Mouse (Mus musculus): ENCODE results near the gene Slc16a2. TPM values are rescaled to one million over a fixed set of nuclear protein-coding genes. Genes with fewer than 3 reads are reported as not detected.
A peak's percentile ranks its signal among the peaks of the same experiment; 100 is the strongest.

The Slc16a2 gene
- total RNA-seq, 2 experiments from 2014 or later = 57.3 to 60.0 TPM

DNA sequence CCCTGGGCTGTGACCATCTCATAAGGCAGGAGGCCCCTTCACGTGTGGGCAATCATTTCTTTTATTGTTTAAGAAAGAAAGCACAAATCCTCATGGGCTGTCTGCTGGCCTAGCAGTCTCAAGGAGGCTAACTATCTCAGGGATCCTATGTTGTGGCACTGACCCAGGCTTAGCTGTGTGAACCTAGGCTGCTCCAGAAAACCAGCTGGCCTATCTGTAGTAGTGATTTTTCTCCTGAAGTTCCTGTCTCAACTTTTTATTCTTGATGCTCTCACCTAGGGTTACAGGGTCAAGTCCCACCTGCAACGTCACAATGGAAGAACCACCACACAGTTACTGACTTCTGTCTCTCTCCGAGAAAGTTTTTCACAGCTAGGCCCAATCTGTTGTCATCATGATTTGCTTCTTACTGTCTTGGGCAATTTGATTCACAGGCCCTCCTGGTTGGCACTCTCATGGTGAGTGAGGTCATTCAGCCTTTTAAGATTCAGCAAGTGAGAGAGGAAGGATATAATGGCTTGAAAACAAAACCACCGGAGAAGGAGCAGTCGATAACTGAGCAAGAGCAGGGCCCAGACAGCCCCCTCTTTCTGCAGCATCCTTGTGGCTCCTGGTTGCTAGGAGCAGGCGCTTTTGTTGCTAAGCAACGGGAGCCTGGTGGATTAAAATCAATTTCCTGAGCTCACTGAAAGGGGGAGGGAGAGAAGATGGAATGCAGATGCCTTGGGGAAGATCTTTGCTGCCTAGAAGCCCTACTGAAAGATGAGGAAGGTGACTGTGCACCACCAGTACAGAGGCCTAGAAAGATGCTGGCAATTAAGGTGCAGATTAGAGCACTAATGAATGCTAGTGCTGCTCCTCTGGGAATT is 77.4 kb downstream of the Slc16a2 start:
- peak; percentile 71 to 85 for DNase-seq (ENCODE audit: low spot score in 2 of 2)
- intact Hi-C loops (cut with DNase I) = loop anchor here (5.0 kb wide), 1 partner anchor 47 kb away; no protein-coding TSS in a partner anchor

GRCm38 (mm10) chrX:103742057-103742315 is 79.8 kb downstream of the Slc16a2 start:
- no peak for DNase-seq (ENCODE audit: low spot score in 2 of 2)
- intact Hi-C loops (cut with DNase I) = loop anchor here (5.0 kb wide), 1 partner anchor 45 kb away; no protein-coding TSS in a partner anchor

GRCm38 (mm10) chrX:103741215-103742056 is 80.3 kb downstream of the Slc16a2 start:
- intact Hi-C loops (cut with DNase I) = loop anchor here (5.0 kb wide), 1 partner anchor 44 kb away; no protein-coding TSS in a partner anchor
- no peak for DNase-seq (ENCODE audit: low spot score in 2 of 2)

- DNase-seq (ENCODE audit: low spot score in 2 of 2) = no peak
- intact Hi-C loops (cut with DNase I) = no loop called here
Observed at GRCm38 (mm10) chrX:103734041-103734625, 87.7 kb downstream of the Slc16a2 start.

DNA sequence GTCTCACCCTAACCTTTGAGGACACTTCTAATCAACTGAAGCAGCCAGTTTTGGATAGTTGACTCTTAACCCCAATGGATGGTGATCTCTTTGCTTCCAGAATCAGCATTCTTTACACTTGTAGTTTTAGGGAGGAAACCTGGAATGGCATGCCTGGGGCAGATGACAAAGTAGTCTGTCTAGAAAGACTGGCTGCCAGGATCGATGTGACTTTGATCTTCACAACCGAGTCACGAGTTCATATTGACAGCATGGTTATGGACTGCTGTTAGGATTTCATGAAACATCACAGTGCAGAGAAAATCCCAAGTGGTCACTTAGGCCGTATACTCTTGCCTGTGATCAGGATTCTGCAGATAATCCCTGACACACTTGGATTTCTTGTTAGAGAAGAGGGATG is 88.7 kb downstream of the Slc16a2 start:
- intact Hi-C loops (cut with DNase I) = no loop called here
- DNase-seq (ENCODE audit: low spot score in 2 of 2) = no peak

DNA sequence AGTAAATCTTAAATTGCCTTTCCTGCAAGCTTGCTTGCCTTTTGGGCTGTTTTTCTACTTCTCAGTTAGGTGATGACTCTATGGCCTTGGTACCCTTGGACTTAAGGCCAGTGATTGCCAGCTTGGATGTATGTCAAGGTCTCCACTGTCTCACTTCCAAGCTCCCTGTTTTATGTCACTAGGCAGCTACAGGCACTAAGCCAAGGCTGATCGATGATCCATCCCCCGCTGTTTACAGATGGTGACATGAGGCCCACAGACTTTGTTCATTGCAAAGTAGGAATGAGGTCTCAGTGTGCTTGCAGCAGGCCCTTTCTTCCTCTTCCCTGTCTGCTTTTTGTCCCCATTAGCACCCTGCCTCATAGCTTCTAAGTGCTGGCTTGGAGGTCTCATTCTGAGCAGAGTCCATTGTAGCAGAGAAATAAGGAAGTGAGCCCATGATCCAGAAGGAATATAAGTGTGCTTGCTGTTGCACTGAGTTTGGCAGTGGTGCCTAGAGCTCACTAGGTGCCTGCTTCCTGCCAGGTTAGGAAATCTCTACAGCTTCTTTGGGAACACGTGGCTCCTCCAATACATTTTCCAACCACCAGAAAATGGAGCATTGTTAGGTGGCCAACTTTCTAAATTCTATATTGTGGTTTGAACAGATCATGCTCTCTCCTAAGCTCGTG is 89.6 kb downstream of the Slc16a2 start:
- DNase-seq (ENCODE audit: low spot score in 2 of 2) = no peak
- intact Hi-C loops (cut with DNase I) = no loop called here

- intact Hi-C loops (cut with DNase I) = no loop called here
- no peak for DNase-seq (ENCODE audit: low spot score in 2 of 2)
Observed at GRCm38 (mm10) chrX:103722437-103722836, 99.3 kb downstream of the Slc16a2 start.

GRCm38 (mm10) chrX:103719618-103720185 is 102.1 kb downstream of the Slc16a2 start:
- intact Hi-C loops (cut with DNase I) = no loop called here
- no peak for DNase-seq (ENCODE audit: low spot score in 2 of 2)

DNA sequence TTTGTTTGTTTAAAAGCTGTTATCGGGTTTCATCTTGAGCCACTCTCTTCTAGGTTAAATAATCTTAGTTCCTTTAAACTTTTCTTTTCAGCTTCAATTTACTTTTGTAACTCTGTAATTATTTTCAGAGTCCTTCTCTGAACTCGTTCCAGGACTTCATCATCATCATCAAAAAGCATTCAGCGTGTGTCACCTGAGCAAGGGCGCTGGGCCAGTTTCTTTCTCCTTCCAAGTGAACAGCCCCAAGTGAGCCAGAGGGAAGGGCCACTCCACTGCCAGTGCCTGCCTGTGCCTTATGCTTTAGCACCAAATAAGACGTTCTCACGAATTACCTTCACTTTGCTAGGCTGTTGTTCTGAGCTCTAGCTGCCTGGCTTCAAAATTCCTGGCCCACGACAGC is 108.9 kb downstream of the Slc16a2 start:
- DNase-seq (ENCODE audit: low spot score in 2 of 2) = no peak
- intact Hi-C loops (cut with DNase I) = no loop called here

DNA sequence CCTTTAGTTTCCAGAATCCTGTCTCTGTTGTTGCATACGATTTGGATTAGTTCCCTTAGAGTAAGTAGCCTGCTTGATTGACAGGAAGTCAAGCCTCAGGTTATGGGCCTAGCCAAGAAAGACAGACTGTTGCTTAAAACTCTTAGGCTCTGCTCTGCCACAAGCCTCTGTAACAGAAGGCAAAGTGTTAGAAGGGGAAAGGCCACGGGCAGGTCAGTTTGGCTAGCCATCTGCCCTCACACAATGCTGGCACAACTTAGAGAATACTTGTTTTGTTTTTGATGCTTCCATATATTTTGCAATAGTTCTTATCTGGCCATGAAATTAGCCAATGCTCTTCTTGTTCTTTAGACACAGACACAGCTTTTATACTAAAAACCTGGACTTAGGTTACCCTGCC is 112.1 kb downstream of the Slc16a2 start:
- DNase-seq (ENCODE audit: low spot score in 2 of 2) = no peak
- intact Hi-C loops (cut with DNase I) = no loop called here

- intact Hi-C loops (cut with DNase I) = no loop called here
- no peak for DNase-seq (ENCODE audit: low spot score in 2 of 2)
Observed at GRCm38 (mm10) chrX:103708592-103708991, 113.2 kb downstream of the Slc16a2 start.

DNA sequence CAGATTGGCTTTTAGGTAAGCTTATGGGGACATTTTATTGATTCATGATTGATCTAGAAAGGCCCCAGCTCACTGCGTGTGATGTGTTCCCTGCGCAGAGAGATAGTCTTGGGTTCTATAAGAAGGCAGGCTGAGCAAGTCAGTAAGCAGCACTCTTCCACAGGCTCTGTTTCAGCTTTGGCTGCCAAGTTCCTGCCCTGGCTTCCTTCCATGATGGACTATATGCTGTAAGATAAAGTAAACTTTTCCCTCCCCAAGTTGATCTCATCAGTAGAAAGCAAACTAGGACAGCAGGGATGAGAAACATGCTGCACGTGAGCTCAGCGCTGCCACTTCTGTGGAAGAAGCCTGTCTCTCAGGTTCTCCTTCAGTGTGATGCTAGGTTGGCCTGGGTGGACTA is 117.2 kb downstream of the Slc16a2 start:
- intact Hi-C loops (cut with DNase I) = no loop called here

DNA sequence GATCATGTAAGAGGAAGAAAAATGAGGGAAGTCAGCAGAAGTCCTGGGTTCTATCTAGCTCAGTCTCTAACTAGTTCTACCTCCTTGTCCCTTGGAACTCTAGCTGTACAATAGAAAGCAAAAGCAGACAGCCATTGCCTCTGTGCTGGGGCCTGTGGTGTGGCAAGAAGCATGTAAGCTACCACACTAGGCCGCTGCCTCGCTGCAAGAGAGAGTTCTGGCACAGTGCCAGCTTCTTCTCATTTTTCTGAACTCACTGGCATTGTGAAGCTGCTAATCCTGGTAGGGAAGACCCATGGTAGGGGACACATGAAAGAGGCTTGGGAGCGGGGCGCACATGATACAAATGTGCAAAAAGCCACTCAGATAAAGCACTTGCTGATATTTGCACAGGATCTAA is 117.8 kb downstream of the Slc16a2 start:
- peak; percentile 30 to 53 for DNase-seq (ENCODE audit: low spot score in 2 of 2)
- intact Hi-C loops (cut with DNase I) = no loop called here

More for the DNA sequence above, 117.2 kb downstream of the Slc16a2 start:
- no peak for DNase-seq (ENCODE audit: low spot score in 2 of 2)

DNA sequence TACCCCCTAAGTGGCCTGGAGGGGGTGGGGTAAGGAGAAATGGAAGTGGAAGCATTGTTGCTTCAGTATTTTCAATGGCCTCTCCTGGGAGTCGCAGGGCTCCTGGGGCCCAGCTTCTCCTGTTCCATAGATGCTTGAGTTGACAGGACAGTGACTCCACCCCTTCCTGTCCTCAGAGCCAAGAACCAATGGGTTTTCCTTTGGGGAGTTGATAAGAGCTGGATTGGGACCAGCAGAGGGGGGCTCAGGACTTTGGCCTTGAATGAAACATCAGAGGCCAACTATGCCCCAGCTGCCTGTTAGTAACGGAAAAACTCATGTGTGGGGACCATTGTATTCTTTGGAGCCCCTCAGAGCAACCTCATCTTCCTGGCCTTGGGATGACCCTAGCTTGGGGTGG is 124.0 kb downstream of the Slc16a2 start:
- DNase-seq (ENCODE audit: low spot score in 2 of 2) = no peak
- intact Hi-C loops (cut with DNase I) = loop anchor here (2.0 to 5.0 kb wide), 4 partner anchors 45 to 240 kb away; partner anchors contain the start of gene Slc16a2

DNA sequence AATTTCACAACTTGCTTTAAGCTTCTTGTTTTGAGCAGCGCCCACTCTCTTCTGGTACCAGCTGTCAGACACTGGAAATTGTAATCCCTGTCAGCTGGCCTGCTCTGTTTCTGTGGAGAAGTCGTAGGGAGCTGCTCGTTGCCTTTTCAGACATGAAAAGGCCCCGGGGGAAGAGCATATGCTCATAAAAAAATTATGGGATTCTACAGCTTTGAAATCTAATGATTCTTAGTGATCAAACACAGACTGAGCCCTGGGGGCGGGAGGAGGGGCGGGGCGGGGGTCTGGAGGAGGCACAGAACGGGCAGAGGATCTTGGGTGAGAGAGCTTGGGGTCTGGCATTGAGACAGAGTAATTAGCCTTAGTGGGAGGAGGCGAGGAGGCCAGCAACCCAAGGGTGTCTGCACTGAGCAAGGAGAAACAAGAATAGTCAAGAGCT is 125.7 kb downstream of the Slc16a2 start:
- DNase-seq (ENCODE audit: low spot score in 2 of 2) = peak; percentile 38 to 81
- intact Hi-C loops (cut with DNase I) = loop anchor here (2.0 to 5.0 kb wide), 4 partner anchors 46 to 241 kb away; partner anchors contain the start of gene Slc16a2

GRCm38 (mm10) chrX:103695165-103695996 is 126.4 kb downstream of the Slc16a2 start:
- DNase-seq (ENCODE audit: low spot score in 2 of 2) = peak; percentile 69 to 80
- intact Hi-C loops (cut with DNase I) = loop anchor here (5.0 kb wide), 3 partner anchors 47 to 242 kb away; partner anchors contain the start of gene Slc16a2

GRCm38 (mm10) chrX:103694787-103695164 is 127.0 kb downstream of the Slc16a2 start:
- intact Hi-C loops (cut with DNase I) = loop anchor here (5.0 kb wide), 3 partner anchors 48 to 243 kb away; partner anchors contain the start of gene Slc16a2

DNA sequence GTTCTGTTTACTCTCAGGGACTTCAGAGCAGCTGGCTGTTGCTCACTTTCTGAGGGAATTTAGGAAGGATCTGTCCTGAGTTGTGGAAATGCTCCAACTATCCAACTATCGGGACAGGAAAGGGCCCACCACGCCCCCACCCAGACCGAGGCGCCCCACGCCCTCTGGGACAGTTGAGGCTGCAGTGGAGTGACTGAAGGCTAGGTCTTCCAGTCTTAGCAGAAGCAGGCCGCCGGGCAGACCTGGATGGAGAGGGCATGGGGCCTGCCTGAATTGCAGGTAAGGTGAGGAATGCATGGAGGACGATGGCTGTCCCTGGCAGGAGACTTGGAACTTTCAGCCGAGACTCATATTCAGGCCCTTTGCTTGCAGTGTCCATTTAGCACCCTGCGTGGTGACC is 127.4 kb downstream of the Slc16a2 start:
- no peak for DNase-seq (ENCODE audit: low spot score in 2 of 2)
- intact Hi-C loops (cut with DNase I) = no loop called here

More at GRCm38 (mm10) chrX:103694787-103695164, 127.0 kb downstream of the Slc16a2 start:
- DNase-seq (ENCODE audit: low spot score in 2 of 2) = peak in 1 of 2 experiments; percentile 3

Data from left cerebral cortex, postnatal 14 days (tissue).